Mouse (Mus musculus) ES-CJ7 (cell line): ENCODE measurements around the gene Wars.

ENCODE experiments used
- DNase-seq: peaks from one replicate; pipeline ENCODE4 v3.0.0; 2011; ENCODE audit warnings: low read depth, low spot score

Gene Wars

GRCm38 (mm10) chr12:108909846-108910433 is 16.0 kb upstream of the Wars start:
- no peak for DNase-seq

GRCm38 (mm10) chr12:108906398-108906797 is 12.4 kb upstream of the Wars start:
- no peak for DNase-seq

GRCm38 (mm10) chr12:108905620-108906302 is 11.8 kb upstream of the Wars start:
- no peak for DNase-seq

GRCm38 (mm10) chr12:108904276-108904653 is 10.3 kb upstream of the Wars start:
- no peak for DNase-seq

GRCm38 (mm10) chr12:108903600-108904275 is 9.8 kb upstream of the Wars start:
- peak; percentile 57 for DNase-seq

- DNase-seq, result peak; percentile 58
Measured at GRCm38 (mm10) chr12:108902940-108903339, 9.0 kb upstream of the Wars start.

GRCm38 (mm10) chr12:108901346-108901745 is 7.4 kb upstream of the Wars start:
- no peak for DNase-seq

- DNase-seq, result peak; percentile 24
Measured at GRCm38 (mm10) chr12:108896006-108896405, 2.0 kb upstream of the Wars start.

GRCm38 (mm10) chr12:108894432-108894816 is 450 bp upstream of the Wars start:
- no peak for DNase-seq

- peak; percentile 35 for DNase-seq
Measured at GRCm38 (mm10) chr12:108892989-108893714, 822 bp downstream of the Wars start, which contains the start of gene Wdr25. TSS of gene Wdr25 (plus strand) at chr12:108893631.

- no peak for DNase-seq
Measured at GRCm38 (mm10) chr12:108888632-108889031, 5.3 kb downstream of the Wars start.

- no peak for DNase-seq
Measured at GRCm38 (mm10) chr12:108887077-108887476, 6.9 kb downstream of the Wars start.

- no peak for DNase-seq
Measured at GRCm38 (mm10) chr12:108885906-108886305, 8.1 kb downstream of the Wars start.

GRCm38 (mm10) chr12:108882776-108883175 is 11.2 kb downstream of the Wars start:
- DNase-seq, result no peak

GRCm38 (mm10) chr12:108881192-108881591 is 12.8 kb downstream of the Wars start:
- DNase-seq, result no peak

GRCm38 (mm10) chr12:108880606-108881005 is 13.4 kb downstream of the Wars start:
- DNase-seq, result no peak

- DNase-seq, result no peak
Measured at GRCm38 (mm10) chr12:108879138-108879537, 14.8 kb downstream of the Wars start.

- DNase-seq, result no peak
Measured at GRCm38 (mm10) chr12:108873122-108873521, 20.9 kb downstream of the Wars start.

GRCm38 (mm10) chr12:108869575-108869974 is 24.4 kb downstream of the Wars start:
- peak; percentile 71 for DNase-seq

- no peak for DNase-seq
Measured at GRCm38 (mm10) chr12:108865007-108865494, 28.9 kb downstream of the Wars start.

GRCm38 (mm10) chr12:108858486-108858885 is 35.5 kb downstream of the Wars start:
- DNase-seq, result no peak

GRCm38 (mm10) chr12:108857589-108858184 is 36.3 kb downstream of the Wars start:
- DNase-seq, result no peak
